Mouse (Mus musculus): Measurements from ENCODE around the gene Rara. TPM values are rescaled to one million over a fixed set of nuclear protein-coding genes. Genes with fewer than 3 reads are reported as not detected.

Rara gene
- polyA plus RNA-seq, 1 experiment, result 26.9 TPM

DNA sequence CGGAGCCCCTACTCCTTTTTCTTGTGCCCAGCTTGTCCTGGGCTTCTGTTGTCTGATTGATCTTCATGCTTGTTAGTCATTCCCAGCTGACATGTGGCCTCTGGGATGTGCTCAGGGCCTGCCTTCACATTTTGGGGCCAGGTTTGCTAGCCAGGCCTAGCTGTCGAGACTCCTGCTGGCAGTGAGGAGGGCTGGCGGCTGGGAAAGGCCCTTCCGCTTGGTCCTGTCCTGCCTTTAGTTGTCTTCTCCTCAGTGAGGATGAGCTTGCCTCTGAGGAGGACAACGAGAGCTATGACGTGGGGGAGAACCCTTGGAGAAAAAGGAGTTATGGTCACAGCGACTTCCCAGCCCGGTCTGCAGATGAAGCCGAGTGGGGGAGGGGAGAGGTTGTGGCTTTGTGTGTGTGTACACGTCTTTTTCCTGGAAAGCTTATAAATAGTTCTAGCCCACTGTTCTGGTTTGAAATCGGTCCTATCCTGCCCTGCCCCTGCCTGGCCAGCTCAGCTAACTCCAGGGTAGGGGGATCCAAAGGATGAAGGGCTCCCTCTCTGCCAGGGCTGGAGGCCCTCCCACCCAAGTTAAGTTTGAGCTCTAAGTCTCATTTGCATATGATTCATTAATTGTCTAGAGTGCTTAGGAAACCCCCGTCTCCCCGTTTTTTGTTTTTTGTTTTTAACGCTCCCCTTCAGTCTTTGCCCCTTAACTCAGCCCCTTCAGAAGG is 16.3 kb downstream of the Rara start:
- TF ChIP-seq GATA1 (IDR thresholded peaks at IDR 0.05; ENCODE audit: low read length), result no peak

DNA sequence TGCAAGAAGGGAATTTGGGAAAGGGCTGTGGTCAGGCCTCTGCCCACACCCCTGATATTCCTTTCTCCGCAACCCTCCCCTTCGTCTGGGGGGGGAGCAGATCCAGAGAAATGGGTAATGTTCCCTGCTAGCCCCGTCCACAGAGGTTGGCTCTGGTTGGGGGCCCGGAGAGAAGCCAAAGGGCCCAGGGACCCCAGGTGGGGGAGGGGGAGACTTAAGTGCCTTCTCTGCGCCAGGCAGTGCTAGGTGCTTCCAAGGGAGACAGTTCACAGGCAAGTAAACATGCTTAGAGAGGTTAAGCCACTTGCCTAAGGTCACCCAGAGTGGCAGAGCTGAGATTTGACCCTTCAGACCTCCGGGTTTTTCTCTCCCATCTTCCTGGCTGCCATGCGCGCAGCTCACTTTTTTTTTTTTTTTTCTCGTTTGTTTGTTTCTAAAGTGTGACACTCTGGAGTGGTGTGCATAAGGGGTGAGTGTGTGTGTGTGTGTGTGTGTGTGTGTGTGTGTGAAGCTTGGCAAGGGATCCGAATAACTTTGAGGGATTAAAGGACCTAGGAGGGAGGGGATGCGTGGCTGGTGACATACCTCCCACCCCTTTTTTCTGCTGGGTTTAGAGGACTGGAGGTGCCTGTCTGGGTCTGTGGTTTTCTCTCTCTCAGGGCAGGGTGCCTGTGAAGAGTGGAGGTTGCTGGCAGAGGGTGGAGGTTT is 17.4 kb downstream of the Rara start:
- no peak for TF ChIP-seq GATA1 (IDR thresholded peaks at IDR 0.05; ENCODE audit: low read length)

DNA sequence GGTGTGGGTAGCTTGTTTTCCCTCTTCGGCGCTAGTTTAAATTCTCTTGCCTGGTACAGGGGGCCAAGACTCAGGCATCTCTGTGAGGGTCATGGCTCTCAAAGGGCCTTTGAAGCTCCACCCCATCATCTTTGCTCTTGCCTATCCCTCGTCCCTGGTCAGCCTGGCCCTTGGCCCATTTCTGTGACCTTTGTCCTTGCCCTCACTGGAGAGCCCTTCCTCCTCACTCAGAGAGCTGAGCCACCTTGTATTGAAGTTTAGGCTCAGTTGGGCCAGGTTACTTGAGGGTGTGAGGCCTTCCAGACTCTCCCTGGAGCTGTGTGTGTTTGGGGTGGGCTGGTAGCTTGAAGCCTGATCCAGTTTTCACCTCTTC is 18.0 kb downstream of the Rara start:
- TF ChIP-seq GATA1 (IDR thresholded peaks at IDR 0.05; ENCODE audit: low read length), result no peak

DNA sequence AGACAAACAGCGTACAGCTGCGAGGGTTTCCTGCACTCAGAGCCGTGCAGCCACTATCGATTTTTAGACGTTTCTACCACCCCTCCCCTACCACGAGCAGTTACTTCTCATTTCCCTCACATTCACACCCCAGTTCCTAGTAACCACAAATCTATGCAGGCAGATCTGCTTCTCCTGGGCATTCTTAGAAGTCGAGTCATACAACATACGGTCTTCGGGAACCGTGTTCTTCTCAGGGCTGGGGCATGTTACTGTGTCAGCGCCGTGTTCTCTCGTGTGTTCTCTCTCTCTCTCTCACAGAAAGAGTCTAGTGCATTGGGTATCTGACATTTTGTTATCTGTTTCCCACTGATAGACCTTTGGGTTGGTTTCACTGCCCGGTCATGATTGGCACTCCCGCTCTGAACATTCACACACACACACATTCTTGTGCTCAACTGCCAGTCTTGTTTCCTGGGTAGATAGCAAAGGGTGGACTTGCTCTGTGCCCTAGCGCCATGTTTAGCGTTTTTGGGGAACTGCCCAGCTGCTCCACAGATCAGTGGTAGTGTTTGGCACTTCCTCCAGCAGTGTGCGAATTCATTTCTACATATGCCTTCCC is 20.5 kb downstream of the Rara start:
- TF ChIP-seq GATA1 (IDR thresholded peaks at IDR 0.05; ENCODE audit: low read length), result peak; percentile 16

DNA sequence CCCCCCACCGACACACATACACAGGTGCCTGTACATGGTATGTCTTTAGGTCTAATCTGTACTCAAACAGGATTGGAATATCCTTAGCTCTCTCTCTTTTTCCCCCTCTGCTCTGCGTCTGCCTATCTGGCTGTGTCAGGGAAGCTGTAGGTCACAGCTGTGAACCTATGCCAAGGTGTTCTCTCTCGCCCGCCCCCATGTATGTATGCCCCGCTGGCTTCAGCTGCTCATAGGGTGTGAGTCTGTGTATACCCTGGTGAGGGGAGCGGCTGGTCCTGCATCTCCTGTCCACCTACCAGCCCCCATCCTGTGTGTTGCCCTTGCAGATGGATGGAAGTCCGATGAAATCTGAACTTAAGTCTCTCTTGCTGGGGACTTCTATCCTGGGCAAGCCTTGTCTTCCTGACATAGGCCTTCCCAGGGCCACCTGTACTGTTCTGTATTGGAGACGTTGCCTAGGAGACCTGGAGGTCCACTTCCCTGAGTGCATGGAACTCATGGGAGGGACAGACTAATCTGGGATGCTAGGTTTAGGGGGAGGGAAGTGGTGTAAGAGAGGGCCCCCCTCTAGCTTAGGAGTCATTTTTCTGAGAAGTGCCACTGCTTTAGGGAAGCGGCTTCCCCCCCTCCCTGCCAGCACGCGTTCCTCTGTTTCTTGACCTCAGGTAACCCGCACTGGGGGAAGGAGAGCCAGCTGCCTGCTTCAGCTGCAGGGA is 21.8 kb downstream of the Rara start:
- no peak for TF ChIP-seq GATA1 (IDR thresholded peaks at IDR 0.05; ENCODE audit: low read length)

DNA sequence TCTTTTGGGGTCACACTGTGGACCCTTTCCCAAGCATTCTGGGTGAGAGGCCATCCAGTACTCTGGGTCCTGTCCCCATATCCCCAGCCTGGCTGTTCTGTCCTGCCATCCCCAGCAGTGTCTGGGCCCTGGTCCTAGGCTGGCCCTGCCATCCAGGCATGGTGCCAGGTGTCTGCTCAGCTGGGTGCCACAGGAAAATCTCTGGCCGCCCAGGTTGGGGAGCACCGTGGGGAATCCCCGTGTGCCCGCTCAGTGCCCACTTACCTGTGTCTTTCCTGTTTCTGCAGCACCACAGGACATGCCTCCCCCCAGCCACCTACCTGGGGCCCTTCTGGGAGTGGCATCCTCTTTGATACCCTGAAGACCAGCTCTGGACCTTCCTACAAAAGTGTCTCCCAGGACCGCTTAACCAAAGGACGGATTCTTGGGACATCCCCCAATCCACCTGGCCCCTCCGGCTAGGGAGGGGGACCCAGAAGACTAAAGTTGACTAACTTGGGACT is 22.4 kb downstream of the Rara start:
- no peak for TF ChIP-seq GATA1 (IDR thresholded peaks at IDR 0.05; ENCODE audit: low read length)

DNA sequence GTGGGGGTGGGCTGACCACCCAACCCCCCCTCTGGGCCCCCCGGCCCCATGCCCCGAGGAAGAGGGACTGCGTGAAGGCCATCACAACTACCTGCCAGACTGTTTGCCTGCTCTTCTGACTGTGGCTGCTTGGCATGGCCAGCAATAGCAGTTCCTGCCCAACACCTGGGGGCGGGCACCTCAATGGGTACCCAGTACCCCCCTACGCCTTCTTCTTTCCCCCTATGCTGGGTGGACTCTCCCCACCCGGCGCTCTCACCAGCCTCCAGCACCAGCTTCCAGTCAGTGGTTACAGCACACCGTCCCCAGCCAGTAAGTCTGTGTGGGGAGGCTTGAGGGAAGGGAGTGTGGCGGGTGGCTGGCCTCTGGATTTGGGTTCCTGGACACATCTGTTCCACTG is 22.9 kb downstream of the Rara start:
- no peak for TF ChIP-seq GATA1 (IDR thresholded peaks at IDR 0.05; ENCODE audit: low read length)

DNA sequence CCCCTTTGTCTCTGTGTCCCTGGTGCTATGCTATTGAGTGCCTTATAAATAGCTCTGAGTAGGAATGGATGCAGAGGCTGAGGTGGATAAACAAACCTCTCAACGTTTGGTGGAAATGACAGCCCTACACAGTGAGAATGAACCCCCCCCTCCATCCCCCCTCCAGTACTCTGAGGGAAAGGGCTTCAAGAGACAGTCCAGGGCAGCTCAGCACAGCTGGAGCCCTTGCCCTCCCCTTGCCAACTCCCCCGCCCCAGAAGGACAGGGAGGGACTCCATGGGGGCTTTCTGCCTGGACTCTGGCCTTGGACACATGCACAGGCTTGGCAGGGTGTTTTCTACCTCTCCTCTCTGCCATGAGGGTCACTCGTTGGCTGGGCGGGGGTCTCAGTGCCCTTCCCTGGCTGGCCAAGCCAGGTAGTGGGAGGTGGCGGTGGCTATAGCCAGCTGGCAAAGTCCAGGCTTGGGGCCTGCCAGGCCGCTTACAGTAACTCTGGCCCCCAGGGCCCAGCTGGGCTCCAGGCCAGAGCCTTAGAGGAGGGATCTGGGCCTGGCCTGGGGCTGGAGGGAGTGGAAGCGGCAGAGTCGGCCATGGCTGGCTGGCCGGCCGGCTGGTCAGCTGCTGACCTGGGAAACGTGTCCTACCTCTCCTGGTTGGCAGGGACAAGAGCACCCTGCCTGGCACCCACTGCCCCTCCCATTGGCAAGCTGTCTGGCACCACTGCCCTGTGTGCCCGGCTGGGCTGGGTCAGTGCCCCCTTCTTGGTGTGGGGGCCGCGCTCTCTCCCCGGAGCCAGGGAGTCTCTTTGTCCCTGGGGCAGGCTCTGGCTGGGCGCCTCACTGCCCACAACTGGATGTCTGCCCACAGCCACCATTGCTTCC is 23.6 kb downstream of the Rara start:
- TF ChIP-seq GATA1 (IDR thresholded peaks at IDR 0.05; ENCODE audit: low read length), result no peak

DNA sequence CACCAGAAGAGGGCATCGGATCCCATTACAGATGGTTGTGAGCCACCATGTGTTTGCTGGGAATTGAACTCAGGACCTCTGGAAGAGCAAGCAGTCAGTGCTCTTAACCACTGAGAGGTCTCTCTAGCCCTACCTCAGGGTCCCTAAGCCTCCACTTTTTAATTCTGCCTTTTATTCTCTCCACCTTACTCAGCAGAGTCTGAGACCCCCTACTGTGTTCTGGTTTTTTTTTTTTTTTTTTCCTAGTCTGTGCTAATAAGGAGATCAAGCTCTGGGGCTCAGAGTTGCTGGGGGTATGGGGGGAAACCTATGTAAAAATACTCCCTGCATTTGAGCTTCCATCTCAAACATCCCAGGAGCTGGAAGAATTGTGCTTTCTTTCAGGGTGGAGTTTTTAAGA is 24.5 kb downstream of the Rara start:
- TF ChIP-seq GATA1 (IDR thresholded peaks at IDR 0.05; ENCODE audit: low read length), result no peak

DNA sequence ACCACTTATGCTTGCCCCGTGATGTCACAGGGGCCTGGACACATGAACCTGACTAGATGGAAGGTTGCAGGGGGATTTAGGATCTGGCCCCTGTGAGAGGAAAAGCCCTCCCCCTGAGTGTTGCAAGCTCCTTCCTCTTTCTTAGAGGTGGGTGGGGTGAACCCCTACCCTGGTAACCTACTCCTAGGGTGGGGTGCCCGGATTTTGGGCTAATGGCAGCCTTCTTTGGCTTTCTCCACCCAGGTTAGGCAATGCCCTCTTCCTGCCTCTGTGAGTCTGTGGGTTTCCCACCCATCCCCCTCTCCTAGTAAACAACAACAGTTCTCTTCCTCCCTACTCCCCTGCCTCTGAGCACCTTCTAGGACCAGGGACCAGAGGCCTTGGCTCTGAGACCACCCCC is 25.1 kb downstream of the Rara start:
- no peak for TF ChIP-seq GATA1 (IDR thresholded peaks at IDR 0.05; ENCODE audit: low read length)

DNA sequence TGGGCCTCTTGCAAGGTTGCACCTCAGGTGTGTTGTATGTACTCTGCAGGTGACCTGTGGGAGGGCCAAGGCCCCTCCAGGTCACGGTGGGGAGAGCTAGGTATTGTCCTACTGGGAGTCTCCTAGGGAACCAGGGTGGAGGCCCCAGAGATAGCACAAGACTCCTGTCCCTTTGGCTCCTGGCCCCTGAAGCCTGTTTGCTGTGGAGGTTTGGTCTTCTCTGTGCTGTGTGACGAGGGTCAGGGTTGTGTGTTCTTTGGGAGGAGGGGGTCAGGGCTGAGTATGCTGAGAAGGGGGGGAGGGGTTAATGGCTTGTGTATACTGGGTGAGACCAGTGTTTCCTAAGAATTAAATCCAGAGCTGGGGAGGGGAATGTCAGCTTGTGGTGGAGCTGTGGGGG is 25.7 kb downstream of the Rara start:
- TF ChIP-seq GATA1 (IDR thresholded peaks at IDR 0.05; ENCODE audit: low read length), result no peak

DNA sequence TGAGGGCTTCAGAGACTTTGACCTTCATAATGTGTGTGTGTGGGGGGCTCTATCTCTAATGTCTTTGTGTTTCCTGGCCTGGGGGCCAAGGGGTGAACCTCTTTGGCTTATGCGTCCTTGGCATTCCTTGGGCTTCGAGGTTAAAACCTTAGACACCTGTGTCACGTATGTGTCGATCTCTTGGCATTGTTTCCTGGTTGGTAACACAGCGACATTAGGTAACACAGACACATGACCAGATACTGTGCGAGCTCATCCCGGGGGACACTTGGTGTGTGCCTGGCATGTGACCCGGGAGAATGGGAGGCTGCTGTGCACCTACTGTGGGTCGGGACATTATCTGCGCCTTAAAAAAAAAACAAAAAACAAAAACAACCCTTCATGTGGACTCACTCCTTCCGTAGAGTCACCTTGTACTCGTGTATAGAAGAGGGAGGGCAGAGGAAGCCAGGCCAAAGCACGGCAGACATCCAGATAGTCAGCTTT is 26.3 kb downstream of the Rara start:
- TF ChIP-seq GATA1 (IDR thresholded peaks at IDR 0.05; ENCODE audit: low read length), result no peak

DNA sequence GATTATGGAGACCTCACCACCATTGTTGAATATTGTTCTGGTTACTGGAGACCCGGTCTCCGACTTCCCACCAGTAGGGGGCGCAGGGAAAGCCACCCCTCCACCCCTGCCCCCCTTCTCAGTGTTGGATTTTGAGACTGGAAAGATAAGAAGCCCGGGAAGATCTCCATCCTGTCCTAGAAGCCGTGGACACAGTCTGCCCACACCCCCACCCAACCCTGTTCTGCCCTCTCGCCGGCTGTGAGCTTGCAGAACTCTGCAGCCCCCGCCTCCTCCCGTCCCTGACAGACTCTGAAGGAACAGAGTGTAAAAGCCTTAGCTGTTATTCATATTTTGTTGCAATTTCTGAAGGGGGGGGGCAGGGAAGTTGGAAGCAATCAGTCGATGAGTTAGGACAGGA is 26.8 kb downstream of the Rara start:
- TF ChIP-seq GATA1 (IDR thresholded peaks at IDR 0.05; ENCODE audit: low read length), result no peak

DNA sequence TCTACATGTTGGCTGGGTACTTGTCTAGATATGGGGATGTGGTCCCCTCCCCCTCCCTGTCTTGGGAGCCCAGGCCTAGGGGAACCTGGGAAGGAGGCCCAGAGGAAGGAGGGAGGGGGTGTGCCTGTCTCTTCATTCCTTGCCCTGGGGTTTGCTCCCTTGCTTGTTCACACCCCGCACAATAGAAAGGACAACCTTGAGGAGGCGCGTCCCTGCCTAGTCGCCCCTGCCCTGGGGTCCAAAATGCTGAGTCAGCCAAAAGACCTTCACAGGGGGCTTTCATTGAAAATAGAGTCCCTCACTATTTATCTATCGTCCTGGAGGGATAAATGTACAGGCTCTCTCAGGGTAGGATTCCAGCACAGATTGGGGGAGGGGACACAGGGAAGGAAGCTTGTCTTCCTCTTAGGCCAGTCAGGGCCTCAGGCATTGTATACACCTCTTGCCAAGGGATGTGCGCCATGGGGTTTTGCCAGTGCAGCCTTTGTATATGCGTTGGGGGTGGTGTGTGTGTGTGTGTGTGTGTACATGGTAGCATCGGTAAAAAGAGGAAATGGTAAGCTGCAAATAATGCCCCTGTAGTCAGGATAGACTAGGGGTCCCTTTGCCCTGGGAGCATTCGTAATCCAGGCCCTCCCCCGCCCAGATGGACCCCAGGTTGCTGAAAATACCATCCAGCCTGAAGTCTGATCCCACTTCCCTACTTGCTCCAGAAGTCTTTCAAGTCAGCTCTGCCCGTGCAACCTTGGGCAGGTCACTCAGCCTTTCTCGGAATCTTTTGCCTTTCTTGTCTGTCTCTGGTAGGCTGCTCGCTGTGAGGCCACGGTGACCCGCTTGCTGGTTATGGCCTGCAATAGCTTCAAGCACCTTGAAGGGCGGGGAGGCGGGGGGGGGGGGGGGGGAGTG is 27.4 kb downstream of the Rara start:
- no peak for TF ChIP-seq GATA1 (IDR thresholded peaks at IDR 0.05; ENCODE audit: low read length)

All from G1E-ER4 (cell line).